Mouse (Mus musculus) left cerebral cortex, adult 9 months (tissue): Measurements from ENCODE around the gene Otud3.
"Not testable (repeated sequence)": the region's sequence is repeated elsewhere in the genome, so short reads cannot be mapped to it uniquely, and the experiment has no call there.

Source experiments
- DNase-seq, 2 experiments: peaks; one replicate each; pipeline ENCODE4 v3.0.0; 2022; ENCODE audit warnings: low spot score in 2 of 2

Gene Otud3

DNA sequence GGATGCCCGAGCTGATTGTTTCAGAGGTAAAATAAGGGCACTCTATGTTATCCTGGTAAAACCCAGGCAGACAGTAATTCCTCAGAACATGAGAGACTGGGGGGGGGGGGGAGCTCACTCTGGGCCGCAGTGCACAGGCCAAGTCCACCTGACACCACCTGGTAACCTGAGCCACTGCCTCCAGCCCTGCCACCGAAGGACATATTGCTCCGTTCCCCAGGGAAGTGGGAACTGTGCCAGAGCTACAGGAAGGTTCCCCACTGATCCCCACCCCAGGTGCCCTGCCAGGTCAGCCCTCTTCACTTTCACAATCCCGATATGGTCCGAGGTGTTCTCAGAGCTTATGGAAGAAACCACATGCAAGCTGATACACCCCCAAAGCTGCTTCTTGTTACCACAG is 21.1 kb downstream of the Otud3 start:
- no peak for DNase-seq

DNA sequence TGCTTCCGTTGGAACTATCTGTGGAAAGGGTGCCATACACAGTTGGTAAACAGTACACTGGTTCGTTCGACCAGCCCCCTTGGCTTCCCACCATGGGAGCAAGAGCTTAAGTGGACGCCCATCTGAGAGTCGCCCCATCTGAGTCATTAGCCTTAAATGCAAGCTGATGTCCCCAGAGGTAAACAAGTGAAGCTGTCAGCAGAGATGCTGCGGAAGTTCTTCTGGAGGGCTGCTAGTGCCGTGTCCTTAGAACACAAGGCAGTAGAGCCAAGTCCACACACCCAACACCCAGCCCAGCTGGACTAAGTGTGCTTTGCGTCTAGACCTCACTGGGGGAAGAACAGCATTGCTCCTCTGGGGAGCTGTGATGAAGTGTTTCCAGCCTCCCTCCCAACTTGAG is 24.1 kb downstream of the Otud3 start:
- DNase-seq: no peak

DNA sequence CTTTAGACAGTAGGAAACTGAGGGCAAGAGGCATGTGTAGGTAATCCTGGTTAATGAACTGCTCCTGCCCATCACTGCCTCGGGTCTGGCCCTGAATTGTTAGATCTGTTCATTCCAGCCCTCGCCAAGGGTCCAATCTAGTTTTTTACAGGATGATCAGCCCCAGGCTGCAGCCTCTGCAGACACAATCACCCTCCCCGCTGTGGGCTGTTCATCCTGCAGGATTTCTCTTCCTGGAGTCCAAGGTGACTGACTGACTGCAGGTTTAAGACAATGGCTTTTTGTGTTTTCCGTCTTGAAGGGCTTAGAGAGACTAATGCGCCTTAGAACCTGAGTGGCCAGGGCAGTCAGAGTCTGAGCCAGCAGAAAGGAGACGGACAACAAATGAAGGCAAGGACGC is 24.6 kb downstream of the Otud3 start:
- DNase-seq: no peak

DNA sequence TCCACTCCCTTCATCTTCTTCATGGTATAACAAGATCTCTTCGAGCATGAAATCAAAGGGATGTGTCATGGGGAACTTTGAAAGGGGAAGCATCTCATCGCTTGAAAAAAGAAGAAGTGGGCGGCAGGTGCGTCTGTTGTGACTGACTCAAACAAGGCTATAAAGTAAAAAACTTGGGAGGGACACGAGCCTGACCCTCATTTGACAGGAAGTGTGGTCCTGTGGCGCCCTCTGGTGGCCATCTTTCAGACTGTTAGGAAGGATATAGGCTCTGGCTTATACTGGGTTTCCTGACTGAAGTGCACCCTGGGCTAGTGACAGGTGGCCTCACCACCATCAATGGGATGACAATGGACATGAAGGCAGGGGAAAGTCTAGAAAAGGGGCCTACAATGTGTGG is 29.5 kb downstream of the Otud3 start:
- peak in 1 of 2 experiments; percentile 92 for DNase-seq

DNA sequence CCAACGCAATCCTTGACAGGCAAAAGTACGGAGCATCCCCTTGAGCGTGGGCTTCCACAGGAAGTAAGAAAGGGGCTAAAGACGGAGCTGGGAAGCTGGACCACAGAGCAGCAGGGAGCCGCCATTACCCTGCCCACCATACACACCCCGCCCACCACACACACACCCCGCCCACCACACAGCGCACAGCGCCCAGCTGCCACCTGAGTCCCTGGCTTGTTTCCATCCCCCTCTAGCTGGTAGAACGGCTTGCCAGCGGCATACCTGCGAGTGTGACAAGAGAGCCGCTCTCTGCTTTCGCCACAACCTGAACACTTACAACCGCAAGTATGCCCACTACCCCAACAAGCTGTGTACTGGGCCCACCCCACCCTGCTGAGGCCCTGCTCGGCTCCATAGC is 31.6 kb downstream of the Otud3 start:
- DNase-seq: peak in 1 of 2 experiments; percentile 57

DNA sequence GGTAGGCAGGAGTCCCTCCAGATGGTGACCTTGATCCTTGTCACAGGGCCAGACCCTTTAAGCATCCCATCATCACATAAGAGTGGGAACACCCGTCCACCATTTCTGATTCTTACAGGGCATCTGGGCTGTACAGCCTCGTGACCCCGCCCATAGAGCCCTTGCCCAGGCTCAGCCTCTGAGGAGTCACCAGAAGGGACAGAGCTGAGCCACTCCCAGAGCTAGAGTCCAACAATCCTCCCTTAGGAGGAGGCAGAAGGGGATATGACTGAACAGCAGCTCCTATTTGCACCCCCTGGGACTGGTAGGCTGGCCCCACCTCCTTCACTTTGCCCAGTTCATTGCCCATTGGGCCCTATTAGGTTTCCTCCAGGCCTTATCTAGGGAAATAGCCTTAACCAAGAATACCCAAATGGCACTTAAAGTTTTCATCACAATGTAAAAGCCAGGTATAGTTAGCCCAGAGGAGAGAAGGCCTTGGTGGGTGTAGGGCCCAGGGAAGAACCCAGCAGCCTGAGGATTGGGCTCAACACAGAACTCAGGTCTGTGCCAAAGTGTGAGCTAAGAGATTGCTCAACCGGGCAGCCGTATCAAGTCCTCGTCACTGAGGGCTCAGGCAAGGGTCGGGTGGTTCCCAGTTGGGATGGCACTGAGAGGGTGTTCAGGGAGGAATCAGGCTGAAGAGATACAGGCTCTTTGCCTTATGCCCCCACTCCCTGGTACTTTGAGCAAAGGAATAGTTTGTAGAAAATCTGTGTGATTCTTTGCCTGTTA is 32.7 kb downstream of the Otud3 start:
- DNase-seq: no peak

DNA sequence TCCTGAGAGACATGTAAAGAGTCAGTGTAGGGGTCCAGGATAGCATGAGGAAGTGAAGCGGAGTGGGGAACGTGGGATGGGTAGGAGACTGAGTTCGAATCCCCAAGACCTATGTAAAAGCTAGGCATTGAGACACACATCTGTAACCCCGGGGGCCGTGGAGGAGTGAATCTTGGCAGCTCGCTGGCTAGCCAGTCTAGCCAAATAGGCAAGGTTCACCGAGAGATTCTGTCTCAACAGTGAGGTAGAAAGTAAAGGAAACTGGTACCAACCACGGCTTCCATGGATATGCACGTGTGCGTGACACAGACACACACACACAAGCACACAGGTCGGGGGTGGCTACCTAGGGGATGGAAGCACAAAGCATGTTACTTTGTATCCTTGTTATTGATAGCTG is 33.9 kb downstream of the Otud3 start:
- DNase-seq: no peak

DNA sequence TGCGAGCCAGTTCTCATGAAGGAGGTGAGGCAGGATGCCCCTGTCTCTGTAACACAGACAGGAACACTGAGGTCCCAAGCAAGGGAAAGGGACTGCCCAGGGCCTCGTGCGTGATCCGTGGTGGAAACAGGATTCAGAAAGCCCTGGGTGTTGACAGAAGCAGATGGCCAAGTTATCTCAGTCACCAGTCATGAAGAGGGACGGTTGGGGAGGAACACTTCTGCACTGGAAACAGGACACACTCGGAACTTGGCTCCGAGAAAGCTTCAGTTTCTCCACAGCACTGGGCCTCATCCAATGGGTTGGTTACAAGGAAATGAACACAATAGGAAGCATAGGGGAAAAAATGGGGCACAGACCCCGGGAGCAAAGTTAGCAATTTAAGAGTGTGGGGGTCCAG is 35.0 kb downstream of the Otud3 start:
- no peak for DNase-seq

DNA sequence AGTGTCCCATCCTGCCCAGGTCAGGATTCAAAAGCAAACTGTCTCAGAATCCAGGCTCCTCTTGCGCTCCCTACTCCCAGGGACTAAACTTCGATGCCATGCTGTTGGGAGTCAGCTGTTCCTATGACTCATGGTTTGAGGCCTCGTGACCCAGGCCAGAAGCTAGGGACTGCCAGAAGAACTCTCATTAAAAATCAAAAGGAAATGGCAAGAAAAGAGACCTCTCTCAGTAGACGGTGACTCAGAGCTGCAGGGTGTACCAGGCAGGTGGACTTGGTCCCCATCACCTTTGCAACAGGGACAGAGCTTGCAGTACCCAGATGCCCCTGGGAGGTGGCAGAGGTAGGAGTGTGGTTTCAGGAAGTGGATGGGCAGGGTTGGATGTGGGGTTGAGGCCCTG is 36.0 kb downstream of the Otud3 start, which contains the start of gene Pla2g2e:
Gene Pla2g2e, plus strand, starts transcription at position 212 of the 400 bp plus-strand sequence.
- no peak for DNase-seq

DNA sequence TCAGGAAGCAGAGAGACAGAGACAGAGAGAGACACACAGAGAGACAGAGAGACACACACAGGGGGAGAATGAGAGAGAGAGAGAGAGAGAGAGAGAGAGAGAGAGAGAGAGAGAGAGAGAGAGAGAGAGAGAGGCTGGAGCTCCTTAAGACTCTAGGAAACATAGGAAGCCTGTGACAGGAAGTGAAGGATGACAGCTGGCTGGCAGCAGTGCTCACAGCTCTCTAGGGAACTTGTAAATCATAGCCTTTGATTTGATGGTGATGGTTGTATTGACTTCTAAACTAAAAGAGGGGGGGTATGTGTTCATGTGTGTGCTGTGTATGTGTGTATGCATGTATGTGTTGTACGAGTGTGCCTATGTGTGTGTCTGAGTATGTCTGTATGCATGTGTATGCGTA is 37.8 kb downstream of the Otud3 start:
- no peak for DNase-seq

DNA sequence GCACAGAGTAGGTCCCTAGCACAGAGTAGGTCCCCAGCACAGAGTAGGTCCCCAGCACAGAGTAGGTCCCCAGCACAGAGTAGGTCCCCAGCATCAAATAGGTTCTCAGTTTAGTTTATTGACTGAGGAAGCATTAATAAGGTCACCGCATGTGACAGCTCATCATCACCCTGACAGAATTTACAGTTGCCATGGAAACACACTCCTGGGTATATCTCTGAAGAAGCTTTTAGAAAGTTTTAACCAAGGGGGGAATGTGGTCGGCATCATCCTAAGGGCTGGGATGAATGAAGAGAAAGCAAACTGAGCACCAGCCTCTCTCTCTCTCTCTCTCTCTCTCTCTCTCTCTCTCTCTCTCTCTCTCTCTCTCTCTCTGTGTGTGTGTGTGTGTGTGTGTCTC is 38.5 kb downstream of the Otud3 start:
- not testable (repeated sequence) for DNase-seq

DNA sequence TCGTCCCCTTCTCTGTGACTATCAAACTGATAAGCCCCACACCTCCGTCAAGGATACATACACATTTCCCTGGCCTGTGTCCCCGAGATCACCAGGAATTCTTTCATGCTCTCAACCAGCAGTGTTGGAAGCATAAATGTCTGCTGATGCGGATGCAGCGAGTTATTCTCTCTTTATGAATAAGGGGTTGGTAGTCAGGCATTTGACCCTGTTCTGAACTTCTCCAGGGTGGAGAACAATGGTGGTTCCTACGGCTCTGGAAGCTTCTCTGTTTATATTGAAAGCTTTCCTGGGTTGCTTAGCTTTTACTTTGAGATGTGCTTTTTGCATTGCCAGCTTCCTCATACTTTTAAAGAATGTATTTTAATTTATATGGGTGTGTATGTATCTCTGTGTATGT is 39.9 kb downstream of the Otud3 start, which contains the start of gene Gm13030:
Gene Gm13030, minus strand, starts transcription at position 101 of the 400 bp plus-strand sequence.
- no peak for DNase-seq

DNA sequence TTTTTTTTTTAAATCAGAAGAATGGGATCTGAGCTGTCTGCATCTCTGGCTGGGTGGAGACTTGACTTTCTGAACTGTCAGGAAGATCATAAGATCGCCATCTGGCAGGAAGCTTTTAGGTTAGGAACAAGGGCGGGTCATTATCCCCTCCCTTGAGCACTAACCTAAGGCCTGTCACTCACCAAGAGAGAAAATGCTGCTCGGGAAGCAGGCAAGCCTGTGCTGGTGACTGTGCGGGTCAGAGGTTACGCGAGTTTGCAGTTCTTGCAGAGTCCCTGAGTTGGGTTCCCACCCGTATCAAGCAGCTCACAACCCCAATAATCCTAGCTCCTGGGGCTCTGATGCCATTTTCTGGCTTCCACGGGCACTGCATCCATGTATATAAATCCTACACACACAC is 45.1 kb downstream of the Otud3 start:
- DNase-seq: no peak

DNA sequence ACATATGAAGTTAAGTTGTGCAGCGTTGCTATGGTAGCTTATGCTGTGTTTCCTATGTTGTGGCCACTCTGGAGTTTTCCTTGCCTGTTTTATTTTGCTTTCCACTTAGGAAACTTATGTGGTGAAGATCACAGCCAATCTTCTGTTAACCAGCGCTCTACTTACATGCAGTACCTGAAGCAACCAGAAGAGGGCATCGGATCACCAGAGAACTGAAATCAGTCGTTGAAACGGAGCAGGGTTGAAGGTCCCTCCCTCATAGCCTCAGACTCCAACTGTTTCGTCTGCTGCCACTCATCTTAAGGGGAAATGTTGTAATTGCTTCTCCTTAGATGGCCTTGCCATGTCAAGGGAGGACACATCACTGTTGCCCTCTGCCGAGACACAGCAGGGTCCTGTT is 47.3 kb downstream of the Otud3 start:
- DNase-seq: peak in 1 of 2 experiments; percentile 86

DNA sequence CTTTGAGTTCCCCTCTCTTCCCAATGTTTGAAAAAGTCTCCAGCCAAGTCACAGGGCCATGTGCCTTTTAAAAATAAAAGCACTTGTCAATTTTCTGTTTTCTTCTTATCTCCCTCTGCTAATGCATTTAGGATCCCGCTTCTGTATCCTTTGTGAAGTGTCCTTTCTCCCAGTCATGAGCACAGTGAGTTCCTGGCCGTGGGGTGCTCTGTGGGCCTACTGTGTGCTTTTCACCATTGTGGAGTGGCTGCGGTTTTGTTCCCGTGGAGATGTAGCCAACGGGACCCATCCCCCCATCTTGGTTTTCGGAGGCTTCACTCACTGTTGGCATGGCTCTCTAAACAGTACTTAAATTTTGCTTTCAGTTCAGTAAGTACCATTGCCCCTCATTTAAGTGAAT is 47.8 kb downstream of the Otud3 start:
- no peak for DNase-seq

DNA sequence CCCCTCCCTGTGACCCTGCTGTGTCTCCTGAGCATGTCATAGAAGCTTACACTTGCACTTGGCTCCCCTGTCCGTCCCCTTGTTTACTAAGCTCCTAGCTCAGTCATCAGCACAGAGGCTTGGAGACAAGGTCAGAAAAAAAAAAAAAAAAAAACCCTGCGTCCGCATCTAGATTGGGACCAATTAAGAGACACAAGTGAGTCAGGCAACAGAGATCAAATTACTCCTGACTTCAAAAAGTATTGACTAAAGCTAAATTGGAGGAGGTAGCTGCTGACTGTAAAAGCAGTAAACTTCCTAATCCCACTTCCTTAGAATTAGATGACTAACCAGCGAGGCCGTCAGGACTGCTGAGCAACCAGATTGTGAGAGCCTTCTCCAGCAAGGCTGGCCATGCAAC is 48.7 kb downstream of the Otud3 start:
- no peak for DNase-seq

DNA sequence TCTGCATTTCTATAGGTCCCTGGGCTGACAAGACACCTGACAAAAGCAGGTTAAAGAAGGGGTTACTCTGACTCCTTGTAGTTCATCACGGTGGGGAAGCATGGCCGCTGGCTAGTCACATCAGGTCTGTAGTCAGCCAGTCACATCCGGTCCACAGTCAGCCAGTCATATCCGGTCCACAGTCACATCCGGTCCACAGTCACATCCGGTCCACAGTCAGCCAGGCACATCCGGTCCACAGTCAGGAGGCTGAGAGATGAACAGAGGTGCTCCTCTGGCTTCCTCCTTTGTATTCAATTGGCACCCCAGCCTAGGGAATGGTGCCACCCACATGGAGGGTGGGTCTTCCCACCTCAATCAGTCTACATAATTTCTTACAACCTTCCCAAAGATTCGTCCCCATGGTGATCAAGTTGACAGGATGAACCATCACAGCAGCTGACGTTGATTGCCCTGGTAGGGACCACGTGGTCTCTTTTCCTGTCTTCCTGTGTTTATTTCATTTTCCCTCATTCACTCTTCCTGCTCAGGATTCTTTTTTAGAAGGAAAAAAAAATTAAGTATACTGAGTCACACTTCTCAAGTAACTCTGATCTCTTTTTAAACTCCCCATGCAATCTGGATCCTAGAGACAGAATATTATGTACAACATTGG is 50.3 kb downstream of the Otud3 start, which contains the start of gene Pla2g5:
Gene Pla2g5, minus strand, starts transcription at position 139 of the 655 bp plus-strand sequence.
- DNase-seq: no peak

DNA sequence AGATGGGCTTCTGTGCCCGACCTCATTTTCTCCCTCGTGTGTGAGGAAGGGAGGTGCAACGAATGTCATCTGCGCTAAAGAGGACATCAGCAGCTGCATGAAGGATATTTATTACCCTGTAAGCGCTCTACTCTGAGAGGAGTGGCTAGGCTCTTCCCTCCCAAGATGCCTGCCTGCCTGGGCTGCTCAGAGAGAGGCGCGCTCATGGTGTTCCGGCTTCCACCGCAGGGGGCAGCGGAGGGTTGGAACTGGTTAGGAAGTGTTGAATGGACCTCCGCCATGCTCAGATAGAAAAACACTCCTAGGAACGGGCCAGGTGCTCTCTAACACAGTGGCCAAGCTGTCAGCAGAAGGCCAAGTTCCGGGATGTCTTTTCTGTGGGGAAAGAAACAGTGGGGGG is 54.0 kb downstream of the Otud3 start:
- DNase-seq: peak in 1 of 2 experiments; percentile 76

DNA sequence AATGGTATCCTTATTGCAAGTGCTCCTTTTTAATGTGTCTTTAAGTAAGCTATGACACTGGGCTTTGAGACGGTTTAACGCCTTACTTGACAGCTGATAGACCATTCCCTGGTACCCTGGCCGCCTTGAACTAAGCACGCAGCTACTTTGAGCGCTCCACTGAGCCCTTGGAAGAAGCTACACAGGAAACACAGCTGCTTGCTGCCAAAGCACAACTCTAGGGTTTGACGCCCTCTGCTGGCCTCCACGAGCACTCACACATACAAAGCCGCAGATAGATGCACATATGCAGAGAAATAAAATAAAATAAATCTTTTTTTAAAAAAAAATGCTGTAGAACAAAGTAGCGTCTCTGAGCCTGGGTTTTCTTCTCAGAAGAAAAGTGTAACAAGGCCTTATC is 54.5 kb downstream of the Otud3 start:
- no peak for DNase-seq

DNA sequence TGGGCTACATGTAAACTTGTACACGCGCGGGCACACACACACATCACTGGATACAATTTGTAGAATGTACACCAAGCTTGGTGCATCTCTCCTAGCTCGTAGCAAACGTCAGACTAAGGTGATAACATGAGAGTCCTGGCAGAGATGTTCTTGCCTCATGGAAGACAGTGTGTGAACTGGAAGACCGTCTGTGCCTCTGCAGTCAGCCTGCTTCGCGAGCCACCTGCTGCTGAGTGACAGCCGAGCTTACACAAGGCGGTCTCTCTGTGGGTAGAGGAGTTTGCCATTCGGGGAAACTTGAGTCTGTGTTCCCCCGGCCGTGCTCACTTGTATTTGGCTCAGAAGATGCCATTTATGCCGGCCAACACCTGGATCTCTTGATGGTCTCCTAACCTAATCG is 55.3 kb downstream of the Otud3 start:
- no peak for DNase-seq

DNA sequence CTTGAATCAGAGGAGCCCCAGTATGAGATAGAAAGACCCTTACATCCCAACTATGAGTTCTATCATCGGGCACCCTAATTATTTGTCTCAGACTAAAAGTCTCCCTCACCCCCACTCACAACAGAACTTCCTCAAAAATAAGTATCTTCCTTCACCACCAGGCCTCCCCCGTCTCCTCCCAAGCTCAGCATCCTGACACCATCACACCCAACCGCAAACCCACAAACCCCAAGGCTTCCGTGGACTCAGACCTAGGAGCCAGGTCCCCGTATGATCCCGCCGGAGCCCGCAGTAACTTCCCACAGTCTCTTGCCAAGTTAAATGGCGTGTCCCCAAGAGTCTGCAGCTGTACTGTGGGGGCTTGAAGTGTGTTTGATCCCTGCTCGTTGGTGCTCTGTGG is 56.2 kb downstream of the Otud3 start:
- DNase-seq: no peak

DNA sequence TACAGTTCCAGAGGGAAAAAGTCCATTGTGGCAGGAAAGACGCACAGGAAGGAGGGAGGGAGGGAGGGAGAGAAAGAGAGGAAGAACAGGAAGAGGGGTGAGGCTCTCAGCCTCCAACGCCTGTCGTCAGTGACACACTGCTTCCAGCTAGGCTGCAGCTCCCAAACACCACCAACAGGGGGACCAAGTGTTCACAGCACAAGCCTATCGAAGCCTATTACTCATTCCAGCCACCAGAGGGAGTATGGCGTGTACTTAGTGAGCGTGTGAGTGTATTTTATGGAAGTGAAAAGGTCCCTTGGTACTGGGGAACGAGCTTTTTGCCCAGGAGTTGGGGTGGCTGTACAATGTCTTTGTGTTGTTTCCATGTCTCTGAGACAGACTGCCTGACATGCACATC is 57.3 kb downstream of the Otud3 start:
- DNase-seq: peak in 1 of 2 experiments; percentile 76

DNA sequence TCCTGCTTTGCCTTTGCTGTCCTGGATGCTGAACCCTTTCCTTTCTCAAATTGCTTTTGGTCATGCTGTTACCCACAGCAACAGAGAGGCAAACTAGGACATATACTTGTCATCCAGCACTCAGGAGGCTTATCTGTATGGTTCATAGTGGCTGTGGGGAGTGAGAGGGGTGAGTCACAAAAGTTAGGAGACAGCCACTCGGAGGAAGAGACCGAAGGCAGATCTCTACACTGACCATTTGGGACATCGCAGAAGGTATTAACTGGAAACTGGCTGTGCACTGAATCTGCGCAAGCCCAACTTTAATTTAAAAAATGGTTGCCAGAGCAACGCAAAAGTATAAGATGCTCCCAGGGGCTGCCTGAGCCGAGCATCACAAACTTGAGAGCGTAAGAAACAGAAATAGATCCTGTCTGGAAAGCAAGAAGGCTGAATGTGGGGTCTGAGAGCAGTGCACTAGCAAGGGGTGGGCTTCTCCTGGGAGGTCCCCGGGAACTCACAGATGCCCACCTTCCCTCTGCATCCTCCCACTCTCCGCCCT is 58.6 kb downstream of the Otud3 start:
- no peak for DNase-seq
